Mouse (Mus musculus): Measurements from ENCODE around the gene Hoxc6. TPM values are rescaled to one million over a fixed set of nuclear protein-coding genes. Genes with fewer than 3 reads are reported as not detected.

Hoxc6 gene
- polyA plus RNA-seq, 1 experiment from 2014 or later, result 0.49 TPM

DNA sequence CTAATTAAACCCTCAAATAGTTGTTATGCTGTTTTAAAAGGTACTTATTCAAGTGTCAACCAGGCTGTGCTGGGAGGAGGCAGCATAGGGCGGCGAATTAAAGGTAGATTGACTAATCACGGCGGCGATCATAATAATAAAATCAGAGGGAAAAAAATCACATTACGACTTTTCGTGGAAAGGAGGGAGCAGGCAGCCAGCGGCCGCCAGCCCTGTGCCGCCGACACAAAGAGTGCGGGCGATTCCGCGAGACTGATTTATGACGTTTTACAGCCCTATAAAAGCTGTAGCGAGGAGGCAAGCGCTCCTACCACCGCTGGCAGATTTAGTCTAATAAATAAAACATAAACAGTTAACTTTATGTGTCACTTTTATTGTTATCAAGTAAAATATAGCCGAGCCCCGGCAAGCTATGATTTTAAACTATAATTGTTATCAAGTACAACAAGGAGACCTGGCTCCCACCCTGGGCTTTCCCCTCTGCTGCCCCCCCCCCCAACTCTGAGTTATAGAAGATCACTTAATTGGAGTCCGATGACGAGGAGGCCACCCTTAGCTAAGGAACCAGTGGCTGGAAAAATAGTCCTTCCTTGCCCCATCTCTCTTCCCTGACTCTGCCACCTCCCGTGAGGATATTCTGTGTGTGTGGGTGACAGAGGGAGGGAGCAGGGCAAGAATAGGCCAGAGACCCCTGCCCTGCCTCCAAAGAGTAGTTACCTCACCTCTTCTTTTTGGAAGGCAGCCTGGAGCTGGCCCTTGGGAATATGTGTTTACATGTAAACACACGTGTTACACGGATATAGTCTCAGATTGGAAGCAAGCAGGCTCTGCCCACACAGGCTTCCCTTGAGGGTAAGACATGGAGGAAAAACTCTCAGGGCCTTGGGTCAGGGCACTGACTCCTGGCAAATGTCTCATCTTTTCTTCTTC is 34.9 kb downstream of the Hoxc6 start:
- H3K27ac ChIP-seq (ENCODE audit: low read depth, low read length), result no peak overlapping the region
- no peak overlapping the region for H3K4me3 ChIP-seq (ENCODE audit: low read depth, low read length)
- peaks cover 94% of the 10 kb centered on the region for H3K27me3 ChIP-seq (ENCODE audit: control insufficient read depth, insufficient read depth, low read length)
- H3K4me2 ChIP-seq, result no peak overlapping the region
- no peaks in the 10 kb centered on the region for H3K36me3 ChIP-seq (ENCODE audit: control insufficient read depth, insufficient read depth, low read length)
- H3K9ac ChIP-seq (ENCODE audit: low read depth, low read length), result no peak overlapping the region
- no peak for ATAC-seq (replicated peaks; ENCODE audit: insufficient number of reproducible peaks, low FRiP score, low TSS enrichment)
- H3K9me3 ChIP-seq (replicated peaks; ENCODE audit: control insufficient read depth, low read length), result no peaks in the 10 kb centered on the region
- no peaks in the 10 kb centered on the region for H3K4me1 ChIP-seq (ENCODE audit: control insufficient read depth, insufficient read depth, low read length)
- WGBS (ENCODE audit: insufficient replicate concordance), result 2% methylated on average over 26 of the region's 26 CpGs

DNA sequence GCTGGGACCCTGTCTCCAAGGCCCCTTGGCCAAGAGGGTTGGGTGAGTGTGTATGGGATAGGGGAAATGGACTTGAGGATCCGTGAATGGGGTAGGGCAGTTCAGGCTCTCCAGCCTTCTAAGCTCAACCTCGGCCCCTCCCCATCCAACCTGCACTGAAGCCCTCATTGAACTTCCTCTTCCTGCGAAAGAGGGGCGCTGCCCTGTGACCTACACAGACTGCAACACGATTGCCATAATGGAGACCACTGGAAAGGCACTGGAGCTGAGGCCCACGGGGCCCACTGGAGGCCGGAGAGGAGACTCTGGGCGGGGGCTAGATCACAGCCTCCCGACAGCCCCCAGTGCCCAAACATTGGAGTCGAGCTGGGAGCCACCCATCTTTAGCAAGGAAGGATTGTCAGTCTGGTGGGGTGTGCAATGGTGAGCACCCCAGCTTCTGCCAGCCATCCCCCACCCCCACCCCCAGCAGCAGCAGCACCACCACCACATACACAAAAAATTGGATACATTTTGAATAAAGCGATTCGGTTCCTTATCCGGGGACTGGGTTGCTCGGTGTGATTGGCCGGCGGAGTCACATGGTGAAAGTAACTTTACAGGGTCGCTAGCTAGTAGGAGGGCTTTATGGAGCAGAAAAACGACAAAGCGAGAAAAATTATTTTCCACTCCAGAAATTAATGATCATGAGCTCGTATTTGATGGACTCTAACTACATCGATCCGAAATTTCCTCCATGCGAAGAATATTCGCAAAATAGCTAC is 36.2 kb downstream of the Hoxc6 start:
- H3K9me3 ChIP-seq (replicated peaks; ENCODE audit: control insufficient read depth, low read length), result no peaks in the 10 kb centered on the region
- H3K4me1 ChIP-seq (ENCODE audit: control insufficient read depth, insufficient read depth, low read length), result no peaks in the 10 kb centered on the region
- ATAC-seq (replicated peaks; ENCODE audit: insufficient number of reproducible peaks, low FRiP score, low TSS enrichment), result no peak
- H3K4me2 ChIP-seq, result peak overlapping the region; percentile 58
- H3K27me3 ChIP-seq (ENCODE audit: control insufficient read depth, insufficient read depth, low read length), result peaks cover 94% of the 10 kb centered on the region
- WGBS (ENCODE audit: insufficient replicate concordance), result under 1% methylated on average over 24 of the region's 24 CpGs
- peak overlapping the region; percentile 39 for H3K4me3 ChIP-seq (ENCODE audit: low read depth, low read length)
- no peak overlapping the region for H3K27ac ChIP-seq (ENCODE audit: low read depth, low read length)
- H3K9ac ChIP-seq (ENCODE audit: low read depth, low read length), result no peak overlapping the region
- no peaks in the 10 kb centered on the region for H3K36me3 ChIP-seq (ENCODE audit: control insufficient read depth, insufficient read depth, low read length)

DNA sequence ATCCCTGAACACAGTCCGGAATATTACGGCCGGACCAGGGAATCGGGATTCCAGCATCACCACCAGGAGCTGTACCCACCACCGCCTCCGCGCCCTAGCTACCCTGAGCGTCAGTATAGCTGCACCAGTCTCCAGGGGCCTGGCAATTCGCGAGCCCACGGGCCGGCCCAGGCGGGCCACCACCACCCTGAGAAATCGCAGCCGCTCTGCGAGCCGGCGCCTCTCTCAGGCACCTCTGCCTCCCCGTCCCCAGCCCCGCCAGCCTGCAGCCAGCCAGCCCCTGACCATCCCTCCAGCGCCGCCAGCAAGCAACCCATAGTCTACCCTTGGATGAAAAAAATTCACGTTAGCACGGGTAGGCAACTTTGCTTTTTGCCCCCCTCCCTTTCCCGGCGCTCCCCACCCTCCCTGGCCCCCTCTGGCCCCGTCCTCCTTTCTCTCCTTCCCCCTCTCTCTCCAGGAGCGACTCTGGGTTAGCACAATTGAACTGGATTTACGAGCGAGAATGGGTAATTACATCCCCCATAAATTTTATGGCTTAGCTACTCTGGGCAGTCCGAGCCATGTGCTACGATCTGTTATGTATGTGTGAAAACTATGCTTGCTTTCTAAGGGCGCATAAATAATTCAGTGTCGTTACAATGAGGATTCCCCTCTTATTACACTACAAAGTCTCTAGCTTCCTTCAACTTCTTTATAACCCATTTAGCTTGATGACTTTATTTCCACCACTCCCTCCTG is 36.9 kb downstream of the Hoxc6 start:
- ATAC-seq (replicated peaks; ENCODE audit: insufficient number of reproducible peaks, low FRiP score, low TSS enrichment), result no peak
- Histone ChIP-seq H3K4me1 (ENCODE audit: control insufficient read depth, insufficient read depth, low read length) (no peaks in the 10 kb centered on the region), H3K4me3 (ENCODE audit: low read depth, low read length) (peak overlapping the region; percentile 39), H3K9ac (ENCODE audit: low read depth, low read length) (peak overlapping the region; percentile 46; the same call in 1 of the 2 replicates), H3K9me3 (replicated peaks; ENCODE audit: control insufficient read depth, low read length) (no peaks in the 10 kb centered on the region), H3K27ac (ENCODE audit: low read depth, low read length) (no peak overlapping the region), H3K27me3 (ENCODE audit: control insufficient read depth, insufficient read depth, low read length) (peaks cover 98% of the 10 kb centered on the region), H3K36me3 (ENCODE audit: control insufficient read depth, insufficient read depth, low read length) (no peaks in the 10 kb centered on the region), H3K4me2 (peak overlapping the region; percentile 58)
- under 1% methylated on average over 34 of the region's 34 CpGs for WGBS (ENCODE audit: insufficient replicate concordance)

DNA sequence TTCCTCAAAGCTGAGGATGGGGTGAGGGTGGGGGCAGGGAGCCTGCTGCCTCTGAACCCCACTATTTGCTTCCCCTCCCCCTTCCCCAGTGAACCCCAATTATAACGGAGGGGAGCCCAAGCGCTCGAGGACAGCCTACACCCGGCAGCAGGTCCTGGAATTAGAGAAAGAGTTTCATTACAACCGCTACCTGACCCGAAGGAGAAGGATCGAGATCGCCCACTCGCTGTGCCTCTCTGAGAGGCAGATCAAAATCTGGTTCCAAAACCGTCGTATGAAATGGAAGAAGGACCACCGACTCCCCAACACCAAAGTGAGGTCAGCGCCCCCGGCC is 37.5 kb downstream of the Hoxc6 start:
- H3K4me2 ChIP-seq, result peak overlapping the region; percentile 58; the same call in 1 of the 2 replicates
- H3K4me3 ChIP-seq (ENCODE audit: low read depth, low read length), result peak overlapping the region; percentile 2; the same call in 1 of the 2 replicates
- no peak overlapping the region for H3K9ac ChIP-seq (ENCODE audit: low read depth, low read length)
- no peak for ATAC-seq (replicated peaks; ENCODE audit: insufficient number of reproducible peaks, low FRiP score, low TSS enrichment)
- H3K4me1 ChIP-seq (ENCODE audit: control insufficient read depth, insufficient read depth, low read length), result no peaks in the 10 kb centered on the region
- H3K27me3 ChIP-seq (ENCODE audit: control insufficient read depth, insufficient read depth, low read length), result peaks cover 98% of the 10 kb centered on the region
- no peak overlapping the region for H3K27ac ChIP-seq (ENCODE audit: low read depth, low read length)
- H3K36me3 ChIP-seq (ENCODE audit: control insufficient read depth, insufficient read depth, low read length), result no peaks in the 10 kb centered on the region
- H3K9me3 ChIP-seq (replicated peaks; ENCODE audit: control insufficient read depth, low read length), result no peaks in the 10 kb centered on the region
- WGBS (ENCODE audit: insufficient replicate concordance), result 0% methylated on average over 14 of the region's 14 CpGs

DNA sequence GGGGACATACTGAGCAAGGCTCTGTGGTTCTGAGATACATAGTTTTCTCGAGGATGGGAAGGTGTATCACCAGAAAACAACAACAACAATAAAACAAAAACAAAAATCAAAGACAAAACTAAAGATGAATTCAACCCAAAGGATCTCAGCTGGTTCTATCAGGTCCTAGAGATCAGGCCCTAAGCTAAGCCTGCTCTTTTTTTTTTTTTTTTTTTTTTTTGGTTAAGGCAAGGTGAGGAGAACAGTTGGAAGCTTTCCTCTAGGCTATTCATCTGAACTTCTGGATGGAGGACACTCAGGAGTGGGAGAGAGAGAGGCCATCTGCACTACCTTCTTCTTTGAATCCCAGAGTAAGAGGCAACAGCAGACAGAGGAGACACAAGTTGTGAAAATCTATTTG is 39.5 kb downstream of the Hoxc6 start:
- no peaks in the 10 kb centered on the region for H3K4me1 ChIP-seq (ENCODE audit: control insufficient read depth, insufficient read depth, low read length)
- H3K9me3 ChIP-seq (replicated peaks; ENCODE audit: control insufficient read depth, low read length), result no peaks in the 10 kb centered on the region
- no peaks in the 10 kb centered on the region for H3K36me3 ChIP-seq (ENCODE audit: control insufficient read depth, insufficient read depth, low read length)
- 20% methylated on average over 1 of the region's 1 CpGs for WGBS (ENCODE audit: insufficient replicate concordance)
- H3K9ac ChIP-seq (ENCODE audit: low read depth, low read length), result no peak overlapping the region
- H3K27me3 ChIP-seq (ENCODE audit: control insufficient read depth, insufficient read depth, low read length), result peaks cover 100% of the 10 kb centered on the region
- ATAC-seq (replicated peaks; ENCODE audit: insufficient number of reproducible peaks, low FRiP score, low TSS enrichment), result no peak
- no peak overlapping the region for H3K27ac ChIP-seq (ENCODE audit: low read depth, low read length)
- no peak overlapping the region for H3K4me2 ChIP-seq
- no peak overlapping the region for H3K4me3 ChIP-seq (ENCODE audit: low read depth, low read length)

DNA sequence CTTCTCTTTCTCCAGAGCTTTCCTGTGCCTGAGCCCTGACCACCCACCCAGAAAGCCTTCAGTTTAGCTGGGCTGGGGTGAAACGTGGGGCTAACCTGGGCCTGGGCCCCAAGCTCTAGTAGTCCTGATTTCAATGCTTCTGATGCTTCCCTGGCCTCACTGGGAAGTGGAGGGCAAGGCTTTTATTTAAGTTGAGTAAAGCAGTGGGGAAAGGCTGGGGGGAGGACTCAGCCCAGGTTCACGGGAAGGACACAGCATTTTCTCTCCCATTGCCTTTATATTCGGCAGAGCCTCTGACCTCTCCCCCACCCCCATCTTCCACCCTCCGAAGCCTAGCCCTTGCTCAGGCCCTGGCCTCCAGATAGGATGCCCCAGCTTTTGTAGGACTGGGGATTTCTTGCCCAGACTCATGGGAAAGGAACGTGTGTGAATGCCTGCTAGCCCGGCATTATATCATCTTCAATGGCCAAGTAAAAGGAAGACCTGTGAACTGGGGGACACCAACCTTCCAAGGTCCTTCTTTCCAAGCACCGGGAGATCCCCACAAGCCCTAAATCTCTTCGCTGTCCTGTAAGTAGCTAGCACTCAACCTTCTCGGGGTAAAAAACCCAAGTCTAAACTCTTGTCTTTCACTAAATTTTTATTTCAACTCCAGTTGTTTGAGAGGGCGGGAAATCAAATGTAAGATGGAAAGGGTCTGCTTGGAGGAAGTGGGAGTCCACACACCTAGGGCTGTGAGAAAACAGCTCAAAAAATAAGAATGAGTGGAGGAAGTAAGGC is 40.8 kb downstream of the Hoxc6 start:
- H3K4me3 ChIP-seq (ENCODE audit: low read depth, low read length), result no peak overlapping the region
- H3K27me3 ChIP-seq (ENCODE audit: control insufficient read depth, insufficient read depth, low read length), result peaks cover 99% of the 10 kb centered on the region
- no peak overlapping the region for H3K27ac ChIP-seq (ENCODE audit: low read depth, low read length)
- H3K9me3 ChIP-seq (replicated peaks; ENCODE audit: control insufficient read depth, low read length), result no peaks in the 10 kb centered on the region
- H3K4me1 ChIP-seq (ENCODE audit: control insufficient read depth, insufficient read depth, low read length), result no peaks in the 10 kb centered on the region
- WGBS (ENCODE audit: insufficient replicate concordance), result 18% methylated on average over 10 of the region's 10 CpGs
- H3K36me3 ChIP-seq (ENCODE audit: control insufficient read depth, insufficient read depth, low read length), result no peaks in the 10 kb centered on the region
- no peak overlapping the region for H3K4me2 ChIP-seq
- H3K9ac ChIP-seq (ENCODE audit: low read depth, low read length), result no peak overlapping the region
- ATAC-seq (replicated peaks; ENCODE audit: insufficient number of reproducible peaks, low FRiP score, low TSS enrichment), result no peak

DNA sequence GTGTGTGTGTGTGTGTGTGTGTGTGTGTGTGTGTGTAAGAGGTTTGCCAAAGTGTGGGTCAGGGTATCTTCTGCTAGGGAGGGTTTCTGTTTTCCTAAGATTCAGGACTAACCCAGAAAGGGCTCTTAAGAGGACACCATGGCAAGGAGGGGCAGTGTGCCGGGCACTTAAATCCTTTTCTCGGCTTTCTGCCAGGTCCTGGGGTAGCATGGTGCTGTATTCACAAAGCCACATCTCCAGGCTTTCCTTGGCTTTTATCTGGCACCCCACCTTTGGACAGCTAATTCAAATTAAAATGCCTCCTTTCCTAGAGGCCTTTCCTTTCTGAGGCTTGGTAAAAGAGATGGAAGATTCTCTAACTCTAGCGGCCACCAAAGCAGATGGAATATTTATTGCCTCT is 41.6 kb downstream of the Hoxc6 start:
- H3K4me1 ChIP-seq (ENCODE audit: control insufficient read depth, insufficient read depth, low read length), result no peaks in the 10 kb centered on the region
- H3K36me3 ChIP-seq (ENCODE audit: control insufficient read depth, insufficient read depth, low read length), result no peaks in the 10 kb centered on the region
- no peak for ATAC-seq (replicated peaks; ENCODE audit: insufficient number of reproducible peaks, low FRiP score, low TSS enrichment)
- peaks cover 99% of the 10 kb centered on the region for H3K27me3 ChIP-seq (ENCODE audit: control insufficient read depth, insufficient read depth, low read length)
- H3K9ac ChIP-seq (ENCODE audit: low read depth, low read length), result no peak overlapping the region
- 16% methylated on average over 3 of the region's 3 CpGs for WGBS (ENCODE audit: insufficient replicate concordance)
- H3K4me3 ChIP-seq (ENCODE audit: low read depth, low read length), result no peak overlapping the region
- H3K4me2 ChIP-seq, result no peak overlapping the region
- no peak overlapping the region for H3K27ac ChIP-seq (ENCODE audit: low read depth, low read length)
- no peaks in the 10 kb centered on the region for H3K9me3 ChIP-seq (replicated peaks; ENCODE audit: control insufficient read depth, low read length)

DNA sequence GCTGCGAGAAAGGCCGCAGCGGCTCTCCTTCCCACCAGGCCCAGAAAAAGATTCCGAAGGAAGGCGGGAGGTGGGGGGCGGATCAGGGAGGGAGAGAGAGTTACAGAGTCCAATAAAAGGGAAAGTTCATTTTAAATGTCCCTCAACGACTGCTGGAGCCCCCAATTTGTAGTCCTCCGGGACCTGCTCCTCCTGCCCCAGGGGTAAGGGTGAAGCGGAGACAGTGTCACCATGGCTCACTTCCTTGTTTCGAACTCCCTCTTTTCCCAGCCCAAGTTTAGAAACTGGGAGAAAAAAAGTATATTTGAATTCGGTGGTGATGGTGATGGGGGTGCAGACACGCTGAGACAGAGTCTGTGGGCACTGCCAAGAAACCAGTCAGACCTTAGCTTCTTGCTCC is 42.5 kb downstream of the Hoxc6 start:
- no peaks in the 10 kb centered on the region for H3K9me3 ChIP-seq (replicated peaks; ENCODE audit: control insufficient read depth, low read length)
- WGBS (ENCODE audit: insufficient replicate concordance), result 5% methylated on average over 12 of the region's 12 CpGs
- H3K27me3 ChIP-seq (ENCODE audit: control insufficient read depth, insufficient read depth, low read length), result peaks cover 97% of the 10 kb centered on the region
- H3K4me1 ChIP-seq (ENCODE audit: control insufficient read depth, insufficient read depth, low read length), result no peaks in the 10 kb centered on the region
- ATAC-seq (replicated peaks; ENCODE audit: insufficient number of reproducible peaks, low FRiP score, low TSS enrichment), result no peak
- H3K9ac ChIP-seq (ENCODE audit: low read depth, low read length), result no peak overlapping the region
- H3K4me2 ChIP-seq, result no peak overlapping the region
- no peak overlapping the region for H3K27ac ChIP-seq (ENCODE audit: low read depth, low read length)
- no peak overlapping the region for H3K4me3 ChIP-seq (ENCODE audit: low read depth, low read length)
- H3K36me3 ChIP-seq (ENCODE audit: control insufficient read depth, insufficient read depth, low read length), result no peaks in the 10 kb centered on the region

All from heart, embryonic 11.5 days (tissue).